ENCODE assay signal across 9 mouse cellular contexts in the genomic region with DNA sequence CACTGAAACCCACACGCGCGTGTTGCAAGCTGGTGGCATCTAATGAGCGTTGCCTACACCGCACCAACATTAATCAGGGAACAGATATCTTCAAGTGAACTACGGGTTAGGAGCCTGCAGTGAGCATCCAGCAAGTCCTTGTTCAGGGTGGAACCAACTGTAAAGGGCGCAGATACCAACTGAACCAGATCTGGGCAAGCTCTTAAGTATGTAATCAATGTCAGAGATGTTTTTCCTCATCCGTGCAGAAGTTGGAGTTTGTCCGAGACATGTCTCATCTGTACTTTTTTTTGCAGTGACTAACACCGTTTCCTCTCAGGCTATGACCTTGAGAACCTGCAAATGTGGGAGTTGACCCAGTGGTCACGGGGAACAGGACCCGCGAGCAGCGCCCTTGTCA. TPM values are rescaled to one million over a fixed set of nuclear protein-coding genes. Genes with fewer than 3 reads are reported as not detected.
DNase-seq lines count a peak whose midpoint lies in the region; ATAC-seq lines count a peak whose summit lies in the region.
"Had no signal": no experiment of that assay in that cellular context is flagged by ENCODE, and none has a peak within 500 bp of the region (broad histone marks: within the 10 kb centered on the region; RNA-seq: fewer than 3 reads in every experiment).

No protein-coding gene starts in this region.

- 33% methylated on average over 14 of the region's 14 CpGs for WGBS in kidney, embryonic 14.5 days
- 30% methylated on average over 14 of the region's 14 CpGs for WGBS in embryonic facial prominence, embryonic 13.5 days
- WGBS in hindbrain, embryonic 16.5 days = 36% methylated on average over 14 of the region's 14 CpGs
- WGBS in midbrain, embryonic 16.5 days = 36% methylated on average over 14 of the region's 14 CpGs

- H3K27ac ChIP-seq in kidney, embryonic 14.5 days (ENCODE audit: low read depth, low read length) = no peak overlapping the region
- no peak overlapping the region for H3K27ac ChIP-seq in embryonic facial prominence, embryonic 13.5 days
- H3K27ac ChIP-seq in hindbrain, embryonic 16.5 days (ENCODE audit: low read depth, low read length) = no peak overlapping the region
- H3K27ac ChIP-seq in midbrain, embryonic 16.5 days (ENCODE audit: low read length) = no peak overlapping the region

- no peak for DNase-seq in kidney, postnatal 10 days
- no peak for DNase-seq in spleen, postnatal 14 days (ENCODE audit: low spot score in 2 of 2)
- no peak for DNase-seq in Muller cell, postnatal 12 days (ENCODE audit: inconsistent ontology term)
- no peak for DNase-seq in cerebellum, adult 8-10 months

- H3K9me3 ChIP-seq in kidney, embryonic 14.5 days (ENCODE audit: control insufficient read depth, low read length) = no peaks in the 10 kb centered on the region
- no peaks in the 10 kb centered on the region for H3K9me3 ChIP-seq in embryonic facial prominence, embryonic 13.5 days
- no peaks in the 10 kb centered on the region for H3K9me3 ChIP-seq in hindbrain, embryonic 16.5 days (ENCODE audit: control insufficient read depth, low read length)
- H3K9me3 ChIP-seq in midbrain, embryonic 16.5 days (replicated peaks; ENCODE audit: control insufficient read depth, low read length, poor library complexity, severe bottlenecking) = no peaks in the 10 kb centered on the region

- ATAC-seq in kidney, embryonic 14.5 days (ENCODE audit: low FRiP score, low TSS enrichment) = no peak
- ATAC-seq in embryonic facial prominence, embryonic 13.5 days (ENCODE audit: insufficient number of reproducible peaks, insufficient read depth, low FRiP score, low TSS enrichment, low read depth) = no peak
- no peak for ATAC-seq in hindbrain, embryonic 16.5 days
- ATAC-seq in midbrain, embryonic 16.5 days = no peak

- H3K4me2 ChIP-seq in kidney, embryonic 14.5 days (replicated peaks; ENCODE audit: low read depth, low read length) = peak overlapping the region; percentile 50
- peak overlapping the region; percentile 74 for H3K4me2 ChIP-seq in embryonic facial prominence, embryonic 13.5 days
- peak overlapping the region; percentile 97 for H3K4me2 ChIP-seq in hindbrain, embryonic 16.5 days (ENCODE audit: low read length)
- peak overlapping the region; percentile 99 for H3K4me2 ChIP-seq in midbrain, embryonic 16.5 days (ENCODE audit: low read length)

- H3K4me3 ChIP-seq in kidney, embryonic 14.5 days (ENCODE audit: low read length) = peak overlapping the region; percentile 27; the same call in 1 of the 2 replicates
- peak overlapping the region; percentile 44 for H3K4me3 ChIP-seq in embryonic facial prominence, embryonic 13.5 days
- H3K4me3 ChIP-seq in hindbrain, embryonic 16.5 days (ENCODE audit: low read length) = peak overlapping the region; percentile 64
- peak overlapping the region; percentile 69 for H3K4me3 ChIP-seq in midbrain, embryonic 16.5 days (ENCODE audit: low read depth, low read length)
- H3K4me3 ChIP-seq: myocyte had no signal

- H3K4me1 ChIP-seq in kidney, embryonic 14.5 days (ENCODE audit: control insufficient read depth, insufficient read depth, low read length) = peaks cover 6% of the 10 kb centered on the region; the same call in 1 of the 2 replicates
- H3K4me1 ChIP-seq in embryonic facial prominence, embryonic 13.5 days = peaks cover 14% of the 10 kb centered on the region
- H3K4me1 ChIP-seq in hindbrain, embryonic 16.5 days (ENCODE audit: control insufficient read depth, insufficient read depth, low read depth, low read length) = peaks cover 10% of the 10 kb centered on the region
- peaks cover 9% of the 10 kb centered on the region; the same call in 1 of the 2 replicates for H3K4me1 ChIP-seq in midbrain, embryonic 16.5 days (ENCODE audit: control insufficient read depth, insufficient read depth, low read length)

- no peak overlapping the region for H3K9ac ChIP-seq in kidney, embryonic 14.5 days (ENCODE audit: low read depth, low read length)
- H3K9ac ChIP-seq in embryonic facial prominence, embryonic 13.5 days = no peak overlapping the region; the same call in 1 of the 2 replicates
- no peak overlapping the region for H3K9ac ChIP-seq in hindbrain, embryonic 16.5 days (ENCODE audit: low read depth, low read length)
- no peak overlapping the region for H3K9ac ChIP-seq in midbrain, embryonic 16.5 days (ENCODE audit: low read depth, low read length)

- peaks cover 33% of the 10 kb centered on the region for H3K27me3 ChIP-seq in kidney, embryonic 14.5 days (ENCODE audit: control insufficient read depth, insufficient read depth, low read length)
- peaks cover 61% of the 10 kb centered on the region for H3K27me3 ChIP-seq in embryonic facial prominence, embryonic 13.5 days
- H3K27me3 ChIP-seq in hindbrain, embryonic 16.5 days (replicated peaks; ENCODE audit: control insufficient read depth, insufficient read depth, low read length) = peaks cover 25% of the 10 kb centered on the region
- peaks cover 35% of the 10 kb centered on the region for H3K27me3 ChIP-seq in midbrain, embryonic 16.5 days (ENCODE audit: control insufficient read depth, insufficient read depth, low read depth, low read length)

- no peaks in the 10 kb centered on the region for H3K36me3 ChIP-seq in kidney, embryonic 14.5 days (ENCODE audit: control insufficient read depth, insufficient read depth, low read length)
- no peaks in the 10 kb centered on the region for H3K36me3 ChIP-seq in embryonic facial prominence, embryonic 13.5 days
- H3K36me3 ChIP-seq in hindbrain, embryonic 16.5 days (ENCODE audit: control insufficient read depth, insufficient read depth, low read length) = no peaks in the 10 kb centered on the region
- no peaks in the 10 kb centered on the region for H3K36me3 ChIP-seq in midbrain, embryonic 16.5 days (ENCODE audit: control insufficient read depth, insufficient read depth, low read length)

RNA-seq across cellular contexts. Expression of gene Akain1, which starts 0.6 kb away (rescaled TPM):
- polyA plus RNA-seq in kidney, embryonic 14.5 days (2014; fragmentation: Nextera tagmentation; extraction: Ambion mirVana) = not detected in 2 replicates
- not detected in 2 replicates for polyA plus RNA-seq in embryonic facial prominence, embryonic 13.5 days (2015; fragmentation: Nextera tagmentation; extraction: Ambion mirVana)
- 1.4 and 1.8 TPM in 2 replicates for polyA plus RNA-seq in hindbrain, embryonic 16.5 days (2015; fragmentation: Nextera tagmentation; extraction: Ambion mirVana)
- 0.40 and 0.75 TPM in 2 replicates for polyA plus RNA-seq in midbrain, embryonic 16.5 days (2015; fragmentation: Nextera tagmentation; extraction: Ambion mirVana)
- polyA plus RNA-seq: myocyte had no signal

RNA-seq across cellular contexts. Expression of gene Zbtb14, which starts 55.6 kb away (rescaled TPM):
- 13.9 and 25.6 TPM in 2 replicates for polyA plus RNA-seq in kidney, embryonic 14.5 days (2014; fragmentation: Nextera tagmentation; extraction: Ambion mirVana)
- polyA plus RNA-seq in embryonic facial prominence, embryonic 13.5 days (2015; fragmentation: Nextera tagmentation; extraction: Ambion mirVana) = 24.4 and 29.3 TPM in 2 replicates
- 22.4 and 28.3 TPM in 2 replicates for polyA plus RNA-seq in hindbrain, embryonic 16.5 days (2015; fragmentation: Nextera tagmentation; extraction: Ambion mirVana)
- polyA plus RNA-seq in midbrain, embryonic 16.5 days (2015; fragmentation: Nextera tagmentation; extraction: Ambion mirVana) = 32.2 and 34.9 TPM in 2 replicates
